Comparison of ENCODE assay signal across 8 mouse cellular contexts in the genomic region with DNA sequence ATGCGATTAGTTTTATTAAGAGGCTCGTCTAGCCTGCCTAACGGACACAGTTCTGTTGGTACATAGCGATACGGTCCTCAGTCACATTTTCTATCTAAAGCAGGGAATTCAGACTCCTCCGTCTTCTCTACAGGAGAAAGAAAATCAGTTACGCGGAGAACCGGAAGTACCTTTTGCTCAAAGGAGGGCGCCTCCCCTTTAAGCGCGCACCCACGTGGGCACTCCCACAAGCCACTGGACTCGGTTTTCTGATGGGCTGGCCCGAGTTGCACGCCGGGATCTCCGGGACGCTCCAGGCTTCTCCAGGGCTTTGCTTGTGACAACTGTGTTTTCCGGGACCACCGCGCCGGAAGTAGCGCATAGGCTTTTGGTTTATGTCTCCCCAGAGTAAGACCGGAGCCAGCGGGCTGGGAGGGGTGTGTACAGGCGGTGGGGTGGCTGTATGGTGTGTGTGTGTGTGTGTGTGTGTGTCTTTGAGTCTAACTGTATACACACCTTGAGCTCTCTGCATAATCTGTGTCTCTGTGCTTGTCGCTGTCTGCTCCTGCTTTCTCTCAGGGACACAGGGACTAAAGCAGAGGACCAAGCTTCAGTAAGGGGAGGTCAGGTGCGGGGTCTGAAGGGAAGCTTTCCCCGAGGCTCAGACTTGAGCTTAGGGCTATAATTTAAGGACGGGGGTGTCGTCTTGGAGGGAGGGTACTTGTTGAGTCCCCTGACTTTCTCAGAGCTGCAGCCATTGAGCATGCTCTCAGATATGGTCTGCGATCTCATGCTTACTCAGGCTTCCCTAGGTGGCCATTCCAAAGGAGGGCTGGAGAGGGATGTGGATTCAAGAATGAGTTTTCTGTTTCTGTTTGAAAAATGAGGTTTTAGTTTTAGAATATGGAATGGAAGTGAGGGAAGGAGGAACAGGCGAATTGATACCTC. TPM values are rescaled to one million over a fixed set of nuclear protein-coding genes. Genes with fewer than 3 reads are reported as not detected.
DNase-seq lines count a peak whose midpoint lies in the region; ATAC-seq and TF ChIP-seq lines count a peak whose summit lies in the region.

A gene (plus strand): TSS at position 285 of the 927 bp plus-strand sequence.

- peak within 1 kb of the TSS; percentile 74 to 95 for H3K4me3 ChIP-seq in MEL (ENCODE audit: control insufficient read depth in 1 of 2, insufficient read depth in 1 of 2, low read depth in 2 of 2, low read length in 2 of 2)
- H3K4me3 ChIP-seq in cerebellum, adult 2 months (replicated peaks; ENCODE audit: insufficient read depth, low read depth, low read length) = peak within 1 kb of the TSS; percentile 81
- H3K4me3 ChIP-seq in forebrain, postnatal 0 days (ENCODE audit: low read depth, low read length) = peak within 1 kb of the TSS; percentile 38
- H3K4me3 ChIP-seq in lung, embryonic 16.5 days (ENCODE audit: low read length) = peak within 1 kb of the TSS; percentile 63

- H3K27me3 ChIP-seq in MEL (ENCODE audit: control insufficient read depth in 1 of 2, insufficient read depth in 2 of 2, low read length in 2 of 2) = no peaks in the 10 kb centered on the region
- H3K27me3 ChIP-seq in cerebellum, adult 2 months (ENCODE audit: control insufficient read depth, insufficient read depth, low read length) = no peaks in the 10 kb centered on the region
- H3K27me3 ChIP-seq in forebrain, postnatal 0 days (ENCODE audit: insufficient read depth, low read length) = no peaks in the 10 kb centered on the region
- H3K27me3 ChIP-seq in lung, embryonic 16.5 days (ENCODE audit: control insufficient read depth, insufficient read depth, low read depth, low read length) = no peaks in the 10 kb centered on the region

- H3K9ac ChIP-seq in MEL (ENCODE audit: control insufficient read depth, low read depth, low read length, poor library complexity, severe bottlenecking) = peak within 1 kb of the TSS; percentile 84
- H3K9ac ChIP-seq in forebrain, postnatal 0 days = peak within 1 kb of the TSS; percentile 49
- H3K9ac ChIP-seq in lung, embryonic 16.5 days (ENCODE audit: low read length) = peak within 1 kb of the TSS; percentile 74

- H3K4me1 ChIP-seq in MEL (ENCODE audit: control insufficient read depth in 1 of 2, insufficient read depth in 2 of 2, low read length in 2 of 2) = peaks cover 3 to 6% of the 10 kb centered on the region in 2 experiments; a peak in 3 of 4 replicates
- no peaks in the 10 kb centered on the region for H3K4me1 ChIP-seq in cerebellum, adult 2 months (ENCODE audit: control insufficient read depth, insufficient read depth, low read length)
- H3K4me1 ChIP-seq in forebrain, postnatal 0 days (ENCODE audit: insufficient read depth) = no peaks in the 10 kb centered on the region
- H3K4me1 ChIP-seq in lung, embryonic 16.5 days (replicated peaks; ENCODE audit: control insufficient read depth, insufficient read depth, low read length) = peaks cover 5% of the 10 kb centered on the region; the same call in 1 of the 2 replicates

- H3K79me2 ChIP-seq in MEL (ENCODE audit: control insufficient read depth, insufficient read depth, low read length, poor library complexity) = no peaks in the 10 kb centered on the region; the same call in 1 of the 2 replicates

- H3K9me3 ChIP-seq in MEL (replicated peaks; ENCODE audit: insufficient read depth, low read length) = no peaks in the 10 kb centered on the region
- no peaks in the 10 kb centered on the region for H3K9me3 ChIP-seq in forebrain, postnatal 0 days (ENCODE audit: low read length)
- H3K9me3 ChIP-seq in lung, embryonic 16.5 days (ENCODE audit: control insufficient read depth, low read length) = no peaks in the 10 kb centered on the region

- peak; percentile 94 for DNase-seq in MEL (ENCODE audit: low read depth, low spot score)
- peak; percentile 85 to 89 for DNase-seq in cerebellum, adult 2 months
- peak; percentile 94 for DNase-seq in forebrain, postnatal 0 days
- peak; percentile 71 for DNase-seq in layer of hippocampus, adult 9-10 months (ENCODE audit: low spot score)
- peak; percentile 63 for DNase-seq in ovary, postnatal 10 days (ENCODE audit: low spot score)
- DNase-seq in thymus, postnatal 10 days (ENCODE audit: low spot score in 2 of 2) = peak; percentile 74 to 75

- peak within 1 kb of the TSS; percentile 61 for H3K4me2 ChIP-seq in forebrain, postnatal 0 days (ENCODE audit: low read depth)
- H3K4me2 ChIP-seq in lung, embryonic 16.5 days (ENCODE audit: low read depth, low read length) = peak within 1 kb of the TSS; percentile 63

- H3K36me3 ChIP-seq in MEL (ENCODE audit: control insufficient read depth in 1 of 2, insufficient read depth in 2 of 2, low read length in 2 of 2) = peaks cover 0 to 3% of the 10 kb centered on the region in 2 experiments; a peak in 2 of 4 replicates
- no peaks in the 10 kb centered on the region for H3K36me3 ChIP-seq in forebrain, postnatal 0 days (ENCODE audit: insufficient read depth)
- no peaks in the 10 kb centered on the region for H3K36me3 ChIP-seq in lung, embryonic 16.5 days (ENCODE audit: control insufficient read depth, insufficient read depth, low read length)

- peak within 1 kb of the TSS; percentile 81 for H3K27ac ChIP-seq in MEL (ENCODE audit: control insufficient read depth, low read depth, low read length)
- no peak within 1 kb of the TSS; the same call in 1 of the 2 replicates for H3K27ac ChIP-seq in cerebellum, adult 2 months (ENCODE audit: insufficient read depth, low read length)
- H3K27ac ChIP-seq in forebrain, postnatal 0 days (ENCODE audit: low read depth, low read length) = peak within 1 kb of the TSS; percentile 81
- H3K27ac ChIP-seq in lung, embryonic 16.5 days (ENCODE audit: low read length) = peak within 1 kb of the TSS; percentile 87

- TF ChIP-seq EP300 in MEL (IDR thresholded peaks at IDR 0.05; ENCODE audit: low read depth in 1 of 2, low read length in 2 of 2) = no peak

- TF ChIP-seq RAD21 in MEL (IDR thresholded peaks at IDR 0.05; ENCODE audit: low read depth, low read length) = no peak

- TF ChIP-seq POLR2A in MEL (IDR thresholded peaks at IDR 0.05; ENCODE audit: control insufficient read depth in 1 of 2, insufficient read depth in 1 of 2, low read depth in 1 of 2, low read length in 2 of 2, poor library complexity in 1 of 2) = peak in 1 of 2 experiments; percentile 83; a peak in 2 of 4 replicates
- peak; percentile 38; the same call in 1 of the 2 replicates for TF ChIP-seq POLR2A in cerebellum, adult 2 months (IDR thresholded peaks at IDR 0.05; ENCODE audit: borderline replicate concordance, insufficient read depth, low read length)

- ATAC-seq in forebrain, postnatal 0 days = peak; percentile 99
- ATAC-seq in hematopoietic stem cell, adult 5-6 weeks (replicated peaks in 1 of 2; ENCODE audit: insufficient read depth in 1 of 2, low FRiP score in 2 of 2, low TSS enrichment in 1 of 2, low read depth in 1 of 2, poor library complexity in 2 of 2, severe bottlenecking in 2 of 2) = peak; percentile 94 to 96
- ATAC-seq in lung, embryonic 16.5 days (ENCODE audit: low read depth) = peak; percentile 99

- 3% methylated on average over 34 of the region's 34 CpGs for WGBS in cerebellum, adult 2 months
- 4% methylated on average over 34 of the region's 34 CpGs for WGBS in forebrain, postnatal 0 days
- WGBS in lung, embryonic 16.5 days = 2% methylated on average over 34 of the region's 34 CpGs

- TF ChIP-seq CTCF in MEL (IDR thresholded peaks at IDR 0.05 in 2 of 3, conservative IDR thresholded peaks at IDR 0.05 in 1 of 3; ENCODE audit: control insufficient read depth in 1 of 3, insufficient read depth in 1 of 3, low read depth in 2 of 3, low read length in 3 of 3, poor library complexity in 1 of 3, severe bottlenecking in 1 of 3) = no peak
- no peak for TF ChIP-seq CTCF in cerebellum, adult 2 months (IDR thresholded peaks at IDR 0.05; ENCODE audit: borderline replicate concordance, insufficient read depth, low read depth, low read length)
- TF ChIP-seq CTCF in forebrain, postnatal 0 days (IDR thresholded peaks at IDR 0.05; ENCODE audit: low read depth) = no peak

TF ChIP-seq in MEL, 35 proteins besides CTCF, POLR2A, EP300 and RAD21 (continues in another document):
- TF ChIP-seq SIN3A (IDR thresholded peaks at IDR 0.05; ENCODE audit: low read length) (peak; percentile 76; the same call in 1 of the 2 replicates), NRF1 (IDR thresholded peaks at IDR 0.05; ENCODE audit: insufficient read depth, low read depth, low read length, poor library complexity, severe bottlenecking) (no peak), POLR2AphosphoS5 (IDR thresholded peaks at IDR 0.05; ENCODE audit: borderline replicate concordance, low read depth, low read length) (no peak), MYC (IDR thresholded peaks at IDR 0.05; ENCODE audit: low read depth, low read length) (peak; percentile 72; the same call in 1 of the 2 replicates), KAT2A (conservative IDR thresholded peaks at IDR 0.05; ENCODE audit: low read depth, low read length) (no peak), CHD1 (IDR thresholded peaks at IDR 0.05; ENCODE audit: low read depth, low read length) (no peak), HCFC1 (IDR thresholded peaks at IDR 0.05; ENCODE audit: low read depth, low read length) (peak; percentile 87), SMC3 (IDR thresholded peaks at IDR 0.05; ENCODE audit: low read depth, low read length) (no peak), MAZ (IDR thresholded peaks at IDR 0.05; ENCODE audit: low read depth, low read length) (0 out of 2 replicates have a peak, but pooled peaks have one; percentile 21), TBP (IDR thresholded peaks at IDR 0.05; ENCODE audit: low read depth, low read length) (peak; percentile 94), USF2 (IDR thresholded peaks at IDR 0.05; ENCODE audit: borderline replicate concordance in 1 of 2, insufficient read depth in 1 of 2, low read depth in 1 of 2, low read length in 2 of 2) (peak in 1 of 2 experiments; percentile 61; a peak in 1 of 4 replicates), ZC3H11A (IDR thresholded peaks at IDR 0.05; ENCODE audit: low read depth, low read length) (no peak), MAFK (IDR thresholded peaks at IDR 0.05; ENCODE audit: borderline replicate concordance, low read depth, low read length) (no peak), USF1 (IDR thresholded peaks at IDR 0.05; ENCODE audit: low read depth, low read length) (peak; percentile 92), ZMIZ1 (IDR thresholded peaks at IDR 0.05; ENCODE audit: low read depth, low read length) (peak; percentile 76), TCF12 (IDR thresholded peaks at IDR 0.05; ENCODE audit: low read depth, low read length) (0 out of 2 replicates have a peak, but pooled peaks have one; percentile 27)

RNA-seq across cellular contexts. Expression of the gene that starts here (rescaled TPM):
- 6.0 and 6.9 TPM in 2 replicates for total RNA-seq in MEL (2012; rRNA removed)
- polyA plus RNA-seq in MEL (2012; ENCODE audit: insufficient read depth in 1 of 2, insufficient read length in 2 of 2, low read depth in 1 of 2, low replicate concordance in 2 of 2, missing spikeins in 1 of 2) = 1 to 10 TPM in 1 of 2 experiments, not detected in 1; 4.6 TPM
- polyA plus RNA-seq in cerebellum, adult 2 months (2012; rRNA removed) = 4.0 and 4.4 TPM in 2 replicates
- 10.7 and 11.6 TPM in 2 replicates for total RNA-seq in forebrain, postnatal 0 days (2014; rRNA removed)
- 3.5 and 5.2 TPM in 2 replicates for polyA plus RNA-seq in forebrain, postnatal 0 days (2015; fragmentation: Nextera tagmentation; extraction: Ambion mirVana)
- total RNA-seq in hematopoietic stem cell, adult 5-6 weeks (2017) = 8.5 and 10.4 TPM in 2 replicates
- polyA plus RNA-seq in lung, embryonic 16.5 days (2015; fragmentation: Nextera tagmentation; extraction: Ambion mirVana) = 8.4 TPM in 2 replicates
